Mouse (Mus musculus) bone marrow, adult 2 months (tissue): ENCODE results near the gene Sh3bp5.

Experiments used
- CTCF ChIP-seq: fragments of 200-500 bp; IDR thresholded peaks from 2 replicates; pipeline ENCODE4 v1.5.1; 2011; ENCODE audit warnings: low read length, control low read depth; ENCODE audit not compliant: control insufficient read depth, insufficient read depth
- POLR2A ChIP-seq: fragments of 200-500 bp; IDR thresholded peaks from 2 replicates; pipeline ENCODE4 v1.6.1; 2011; ENCODE audit warnings: low read depth, mild to moderate bottlenecking, control low read depth, low read length, borderline replicate concordance; ENCODE audit not compliant: control insufficient read depth

GRCm38 (mm10) chr14:31393546-31393890 lies 42.4 kb downstream of the Sh3bp5 start:
- TF ChIP-seq CTCF (no peak), POLR2A (no peak)
